Mouse (Mus musculus) sigmoid colon, adult 10 weeks (tissue): Measurements from ENCODE around the gene Zfp655. TPM values are rescaled to one million over a fixed set of nuclear protein-coding genes. Genes with fewer than 3 reads are reported as not detected.

ENCODE experiments used
- polyA plus RNA-seq: library from polyadenylated mRNA; stranded (reverse); fragments of 350-450 nt; fragmentation: Illumina TruSeq; extraction: RNeasy Lipid Tissue Mini Kit (QIAGEN cat#74804); gene quantifications from one replicate; pipeline ENCODE4 v1.2.3, GENCODE M21; 2014; ENCODE audit warnings: low read depth, low replicate concordance

Zfp655 gene
- 88.7 TPM for polyA plus RNA-seq

DNA sequence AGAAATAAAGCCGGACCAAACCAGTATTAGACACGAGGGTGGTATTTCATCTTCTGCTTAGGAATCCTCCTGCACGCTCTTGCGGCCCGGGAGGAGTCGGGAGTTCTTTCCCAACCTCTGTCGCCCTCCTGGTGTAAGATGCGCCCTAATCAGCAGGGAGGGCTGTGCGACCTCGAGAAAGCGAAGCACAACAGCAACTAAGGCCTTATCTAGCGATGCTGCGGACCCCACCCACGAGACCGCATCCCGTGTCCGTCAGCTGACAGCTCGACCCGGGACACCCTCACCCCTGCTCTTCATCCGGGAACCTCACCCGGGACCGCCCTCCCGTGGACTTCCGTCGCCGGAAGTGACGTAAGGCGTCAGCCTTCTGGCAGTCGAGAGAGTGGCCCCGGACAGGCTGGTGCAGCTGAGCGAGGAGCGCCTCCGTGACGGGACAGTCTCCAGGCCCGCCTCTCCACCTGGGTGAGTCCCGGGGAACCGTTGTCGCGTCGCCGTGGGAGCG lies at the start of gene Zfp655:
Gene Zfp655, plus strand, starts transcription at position 349 of the 505 bp plus-strand sequence.

DNA sequence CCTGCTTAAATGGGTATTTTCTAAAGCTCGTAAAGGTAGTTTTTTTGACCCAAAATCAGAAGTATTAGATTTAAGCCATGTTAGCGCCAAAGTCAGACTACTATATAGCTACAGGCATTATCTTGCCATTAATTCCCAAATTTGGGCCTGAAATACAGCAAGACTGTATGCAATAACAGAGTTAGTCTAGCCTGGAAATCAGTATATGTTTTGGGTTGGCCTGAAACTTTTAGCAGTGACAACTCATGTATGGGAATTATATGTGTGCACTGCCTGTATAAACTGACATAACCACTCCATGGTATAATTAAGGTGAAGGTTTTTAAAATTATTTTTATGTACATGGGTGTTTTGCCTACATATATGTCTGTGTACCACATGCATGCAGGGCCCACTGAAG lies 39.6 kb upstream of the Zfp655 start, which contains the start of gene Atp5j2:
Gene Atp5j2, minus strand, starts transcription at position 101 of the 400 bp plus-strand sequence.

DNA sequence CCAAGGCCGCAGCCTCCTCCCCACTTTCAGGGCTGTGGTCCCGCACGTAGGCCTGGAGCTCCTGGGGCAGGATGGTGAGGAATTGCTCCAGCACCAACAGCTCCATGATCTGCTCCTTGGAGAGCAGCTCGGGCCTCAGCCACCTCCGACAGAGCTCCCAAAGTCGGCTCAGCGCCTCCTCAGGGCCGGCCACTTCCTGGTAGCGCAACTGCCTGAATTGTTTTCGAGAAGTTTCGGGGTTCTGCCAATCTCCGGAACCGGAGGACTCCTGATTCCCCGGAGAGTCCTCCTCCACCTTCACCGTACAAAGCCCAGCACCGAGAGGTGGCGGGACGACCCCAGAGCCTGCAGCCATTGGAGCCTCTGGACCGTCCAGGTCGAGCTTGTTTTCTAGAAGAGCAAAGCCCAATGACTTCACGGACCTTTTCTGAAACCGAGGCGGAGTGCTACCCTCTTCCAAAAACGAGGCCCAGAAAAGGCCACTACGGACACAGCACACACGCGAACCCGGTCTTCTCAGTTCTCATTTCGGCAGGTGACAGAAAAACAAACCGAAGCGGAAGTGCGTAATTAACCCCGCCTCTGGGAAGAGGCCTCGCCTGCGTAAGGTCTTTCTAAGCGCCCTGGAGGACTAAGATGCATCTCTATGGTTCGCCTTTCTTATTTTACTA lies 30.1 kb upstream of the Zfp655 start, which contains the start of gene Zkscan14:
Gene Zkscan14, minus strand, starts transcription at position 548 of the 671 bp plus-strand sequence.

DNA sequence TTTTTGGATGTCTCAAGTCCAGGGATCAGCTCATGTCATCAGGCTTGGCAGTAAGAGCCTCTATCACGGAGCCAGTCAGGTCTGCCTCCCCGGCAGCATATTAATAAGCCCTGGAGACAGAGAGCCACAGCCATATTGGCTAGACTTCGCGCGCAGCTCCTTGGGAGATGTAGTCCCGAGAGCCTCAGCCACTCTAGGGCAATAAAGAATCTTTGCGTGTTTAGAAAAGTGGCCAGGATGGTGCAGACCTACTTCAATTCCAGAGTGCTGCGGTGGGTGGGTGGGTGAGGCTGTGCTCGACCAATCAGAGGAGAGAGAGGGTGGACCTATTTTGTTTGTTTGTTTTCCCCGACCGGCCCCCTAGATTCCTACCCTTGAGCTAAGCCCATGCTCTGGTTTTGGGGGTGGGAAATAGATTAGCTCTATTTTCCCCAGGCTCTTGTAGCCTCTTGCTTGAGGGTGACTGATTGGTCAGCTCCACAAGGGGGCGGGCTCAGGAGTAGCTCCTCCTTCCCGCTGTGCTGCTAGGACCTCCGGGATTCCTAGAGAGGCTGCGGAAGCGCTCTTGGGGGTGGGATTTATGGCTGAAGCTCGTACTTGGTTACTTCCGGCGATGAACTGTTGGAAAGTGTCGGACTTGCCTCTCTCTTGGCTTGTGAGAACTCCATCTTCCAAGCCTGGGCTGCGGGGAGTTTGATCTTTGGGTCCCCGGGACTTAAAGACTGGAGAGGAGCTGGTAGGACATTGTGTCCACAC lies 27.4 kb upstream of the Zfp655 start, which contains the start of gene Zkscan5:
Gene Zkscan5, plus strand, starts transcription at position 627 of the 756 bp plus-strand sequence.

DNA sequence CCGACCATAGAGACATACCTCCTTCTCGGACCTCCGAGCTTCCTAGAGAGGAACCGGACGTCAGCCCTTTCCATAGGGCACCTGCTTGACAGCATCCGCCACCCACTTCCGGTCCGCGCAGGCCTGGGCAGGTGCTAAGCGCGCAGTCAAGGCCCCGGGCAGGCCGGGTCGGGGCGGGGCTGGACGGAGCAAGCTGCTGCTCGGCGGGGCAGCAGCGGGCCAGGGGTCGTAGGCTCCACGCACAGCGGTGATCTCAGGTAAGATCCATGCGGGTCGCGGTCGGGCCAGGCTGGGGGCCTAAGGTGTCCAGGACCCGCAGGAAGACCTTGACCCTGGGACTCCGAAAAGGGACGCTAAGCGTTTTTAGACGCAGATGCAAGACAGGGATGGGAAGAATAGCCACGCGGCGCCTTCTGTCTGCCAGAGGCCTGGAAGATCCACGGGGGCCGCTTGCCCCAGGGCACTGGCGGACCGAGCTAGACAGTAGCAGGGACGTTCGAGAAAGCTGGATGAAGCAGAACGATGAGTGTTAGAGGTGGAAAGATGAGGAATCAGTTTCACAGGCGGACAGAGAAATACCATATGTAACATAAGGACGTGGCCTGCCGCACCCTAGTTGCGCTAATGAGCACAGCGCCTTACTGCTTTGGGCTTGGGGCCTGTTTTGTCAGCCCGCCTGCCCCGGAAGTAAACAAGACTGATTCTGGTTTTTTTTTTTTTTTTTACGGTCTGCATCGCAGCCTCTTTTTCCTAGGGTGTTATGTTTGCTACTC lies 49.0 kb downstream of the Zfp655 start, which contains the start of gene Zscan25:
Gene Zscan25, plus strand, starts transcription at position 130 of the 773 bp plus-strand sequence.

Other genes starting within 250 kb of the Zfp655 start
- not detected for gene Gm4871, start 199.0 kb upstream of the Zfp655 start, polyA plus RNA-seq
- not detected for gene 1700018F24Rik, start 188.7 kb upstream of the Zfp655 start, polyA plus RNA-seq
- gene Arpc1a, start 147.9 kb upstream of the Zfp655 start, polyA plus RNA-seq, result 21.0 TPM
- gene Kpna7, start 147.7 kb upstream of the Zfp655 start, polyA plus RNA-seq, result not detected
- gene Arpc1b, start 117.5 kb upstream of the Zfp655 start, polyA plus RNA-seq, result 84.1 TPM
- gene Pdap1, start 91.5 kb upstream of the Zfp655 start, polyA plus RNA-seq, result 25.1 TPM
- 230 TPM for gene Bud31, start 91.4 kb upstream of the Zfp655 start, polyA plus RNA-seq
- gene Ptcd1, start 64.6 kb upstream of the Zfp655 start, polyA plus RNA-seq, result 0.66 TPM
- gene Cpsf4, start 64.5 kb upstream of the Zfp655 start, polyA plus RNA-seq, result 2.6 TPM
- 26.2 TPM for gene Atp5j2, start 39.7 kb upstream of the Zfp655 start, polyA plus RNA-seq
- gene Zkscan14, start 29.8 kb upstream of the Zfp655 start, polyA plus RNA-seq, result 2.3 TPM
- gene Zkscan5, start 27.2 kb upstream of the Zfp655 start, polyA plus RNA-seq, result 6.8 TPM
- gene Zscan25, start 48.8 kb downstream of the Zfp655 start, polyA plus RNA-seq, result not detected
- gene Cyp3a57, start 113.6 kb downstream of the Zfp655 start, polyA plus RNA-seq, result not detected
- not detected for gene Cyp3a16, start 238.0 kb downstream of the Zfp655 start, polyA plus RNA-seq